Mouse (Mus musculus) gastrocnemius, postnatal 25 days (tissue): ENCODE data around the gene Cdc42. TPM values are rescaled to one million over a fixed set of nuclear protein-coding genes. Genes with fewer than 3 reads are reported as not detected.

Experiments used
- DNase-seq: peaks from one replicate; pipeline ENCODE4 v3.0.0; 2022
- total RNA-seq, 2 experiments: library from RNA; stranded (reverse); gene quantifications; 1 replicate in 1 of 2; 2 replicates in 1 of 2; pipeline ENCODE4 v1.2.3; 2021

Gene Cdc42
- total RNA-seq, 2 experiments from 2014 or later = 159 to 174 TPM

DNA sequence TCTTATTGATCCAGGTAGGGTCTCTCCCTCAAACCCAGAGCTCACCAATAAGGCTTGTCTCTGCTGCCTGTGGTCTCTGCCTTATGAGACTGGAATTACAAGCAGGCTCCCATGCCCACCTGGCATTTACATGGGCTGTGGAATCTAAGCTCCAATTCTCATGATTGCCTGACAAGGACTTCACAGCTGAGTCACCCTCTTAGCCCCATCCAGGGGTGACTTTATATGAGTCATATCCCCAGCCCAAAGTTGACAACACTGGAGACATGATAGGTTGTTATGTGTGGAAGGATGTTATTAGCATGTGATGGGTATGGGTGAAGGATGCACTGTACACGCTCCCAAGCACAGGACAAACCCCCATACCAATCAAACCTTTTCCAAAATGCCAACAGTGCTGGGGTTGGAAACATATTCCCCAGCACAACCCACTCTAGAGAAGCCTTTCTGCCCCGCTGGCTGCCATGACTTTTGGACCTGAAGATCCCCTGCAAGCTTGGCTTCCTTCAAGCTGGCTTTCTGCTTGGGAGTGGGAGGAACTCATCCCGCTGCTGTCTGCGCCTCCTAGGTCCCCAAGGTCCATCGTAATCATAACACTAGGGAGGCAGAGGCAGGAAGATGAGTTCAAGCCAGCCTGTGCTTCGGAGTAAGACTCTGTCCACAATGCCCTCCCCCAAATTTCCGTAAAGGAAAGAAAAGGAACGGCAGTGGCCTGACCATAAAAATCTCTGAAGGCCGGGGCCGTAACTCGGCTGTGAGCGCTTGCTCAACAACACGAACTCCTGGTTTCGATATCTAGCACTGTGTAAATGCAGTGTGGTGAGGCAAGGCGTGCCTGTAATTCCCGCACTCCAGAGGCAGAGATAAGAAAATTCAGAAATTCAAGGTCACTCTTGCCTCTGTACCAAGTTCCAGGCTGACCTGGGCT is 14.3 kb upstream of the Cdc42 start:
- no peak for DNase-seq

- DNase-seq = peak; percentile 52
Observed at GRCm38 (mm10) chr4:137369954-137370750, 12.6 kb upstream of the Cdc42 start.

DNA sequence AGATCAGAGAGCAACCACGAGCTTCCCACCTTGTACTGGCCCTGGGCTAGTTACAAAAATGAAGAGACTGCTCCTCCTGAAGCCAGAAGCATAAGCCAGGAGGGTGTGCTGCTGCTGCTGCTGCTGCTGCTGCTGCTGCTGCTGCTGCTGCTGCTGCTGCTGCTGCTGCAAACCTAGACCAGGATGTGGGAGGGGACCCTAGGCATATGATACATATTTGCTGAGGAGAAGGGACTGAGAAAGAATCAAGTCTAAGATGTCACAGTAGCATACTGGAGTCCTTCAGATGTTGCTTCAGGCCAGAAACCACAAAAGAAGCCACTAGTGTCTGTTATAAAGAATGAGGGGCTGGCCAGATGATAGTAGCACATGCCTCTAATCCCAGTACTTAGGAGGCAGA is 10.7 kb upstream of the Cdc42 start:
- no peak for DNase-seq

GRCm38 (mm10) chr4:137367275-137368088 is 10.0 kb upstream of the Cdc42 start:
- DNase-seq = peak; percentile 69

DNA sequence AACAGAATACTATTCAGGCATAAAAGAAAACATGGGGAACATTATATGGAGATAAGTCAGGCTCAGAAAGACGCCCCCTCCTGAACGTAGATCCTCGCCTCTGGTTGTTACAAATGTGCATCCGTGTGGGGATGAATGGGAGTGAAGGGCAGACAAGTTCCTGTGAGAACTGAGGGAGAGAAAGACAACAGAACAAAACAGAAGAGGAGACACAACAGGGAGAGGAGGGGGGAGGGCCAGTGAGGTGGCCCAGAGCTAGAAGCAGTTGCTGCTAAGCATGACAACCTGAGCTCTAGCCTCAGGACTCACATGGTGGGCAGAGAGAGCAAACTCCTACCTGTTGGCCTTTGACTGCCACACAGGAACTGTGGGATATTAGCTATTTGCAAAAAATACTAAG is 8.6 kb upstream of the Cdc42 start:
- DNase-seq = no peak

- no peak for DNase-seq
Observed at GRCm38 (mm10) chr4:137365356-137366062, 8.0 kb upstream of the Cdc42 start.

DNA sequence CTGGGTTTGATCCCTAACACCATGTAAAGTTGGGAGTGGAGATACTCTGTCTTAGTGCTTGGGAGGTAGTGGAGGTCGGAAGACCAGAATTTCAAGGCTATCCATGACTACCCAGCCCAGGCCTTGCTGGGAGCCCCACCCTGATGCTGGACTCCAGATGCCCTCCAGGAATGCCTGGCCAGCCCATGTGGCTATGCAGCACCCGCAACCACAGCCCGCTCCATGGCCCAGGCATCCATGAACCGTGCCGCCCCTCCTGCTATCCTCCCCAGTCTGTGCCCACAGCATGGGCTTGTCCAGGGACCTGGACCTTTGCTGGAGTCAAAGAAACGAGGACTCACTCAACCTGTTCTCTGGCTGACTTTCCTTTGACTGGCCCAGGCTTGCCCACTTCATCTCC is 7.3 kb upstream of the Cdc42 start:
- no peak for DNase-seq

DNA sequence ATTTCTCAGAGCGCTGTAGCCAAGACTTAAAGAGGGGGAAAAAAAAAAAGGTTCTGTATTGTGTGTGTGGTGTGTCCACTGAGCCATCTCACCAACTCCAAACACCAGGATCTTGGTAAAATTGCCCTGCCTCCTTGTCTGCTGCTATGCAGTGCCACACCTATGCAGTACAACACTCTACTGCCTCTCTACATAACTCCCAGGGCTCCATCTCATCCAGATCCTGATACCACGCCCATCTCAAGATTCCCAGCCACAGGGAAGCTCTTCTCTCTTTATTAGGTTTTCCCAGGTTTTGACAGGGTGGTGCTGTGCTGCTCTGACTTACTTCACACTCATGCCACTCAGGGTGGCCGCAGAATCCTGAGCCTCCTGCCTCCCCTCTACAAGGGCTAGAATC is 3.5 kb upstream of the Cdc42 start:
- no peak for DNase-seq

- no peak for DNase-seq
Observed at GRCm38 (mm10) chr4:137358291-137359002, 927 bp upstream of the Cdc42 start.

DNA sequence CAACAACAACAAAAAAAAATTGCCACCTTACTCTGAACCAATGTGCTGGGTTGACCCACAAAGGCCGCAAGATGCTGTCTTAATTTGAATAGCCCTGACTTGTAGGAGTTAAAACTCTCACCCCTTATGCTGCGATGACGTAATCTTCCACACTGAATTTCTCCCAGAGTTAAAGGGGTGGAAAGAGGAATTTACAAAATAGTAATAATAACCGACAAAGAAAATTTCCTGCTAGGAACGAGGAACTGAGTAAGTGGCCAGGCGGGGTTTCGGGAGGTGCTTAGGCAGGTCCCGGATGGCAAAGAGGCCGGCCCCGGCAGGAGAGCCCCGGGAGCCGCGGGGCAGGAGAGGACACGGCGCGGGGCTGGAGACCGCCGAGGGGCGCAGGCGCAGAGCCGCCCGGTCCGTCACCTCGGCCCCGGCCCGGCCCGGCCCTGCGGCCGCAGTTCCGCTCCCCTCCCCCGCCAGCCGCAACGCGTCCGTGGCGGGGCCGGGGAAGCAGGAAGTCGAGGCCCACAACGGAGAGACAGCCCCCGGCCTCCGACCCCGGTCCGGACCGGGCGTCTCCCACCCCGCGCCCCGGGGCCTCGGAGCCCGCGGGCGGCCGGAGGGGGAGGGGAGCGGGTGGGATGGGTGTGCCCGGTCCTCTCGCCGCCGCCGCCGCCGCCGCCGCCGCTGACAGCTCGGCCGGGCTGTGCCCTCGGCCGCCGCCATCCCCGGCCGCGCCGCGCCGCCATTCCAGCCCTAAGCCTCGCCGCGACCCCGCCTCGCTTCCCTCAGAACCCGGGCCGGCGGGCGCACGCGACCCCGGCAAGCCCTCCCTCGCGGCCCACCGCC is 628 bp downstream of the Cdc42 start:
- peak; percentile 83 for DNase-seq

DNA sequence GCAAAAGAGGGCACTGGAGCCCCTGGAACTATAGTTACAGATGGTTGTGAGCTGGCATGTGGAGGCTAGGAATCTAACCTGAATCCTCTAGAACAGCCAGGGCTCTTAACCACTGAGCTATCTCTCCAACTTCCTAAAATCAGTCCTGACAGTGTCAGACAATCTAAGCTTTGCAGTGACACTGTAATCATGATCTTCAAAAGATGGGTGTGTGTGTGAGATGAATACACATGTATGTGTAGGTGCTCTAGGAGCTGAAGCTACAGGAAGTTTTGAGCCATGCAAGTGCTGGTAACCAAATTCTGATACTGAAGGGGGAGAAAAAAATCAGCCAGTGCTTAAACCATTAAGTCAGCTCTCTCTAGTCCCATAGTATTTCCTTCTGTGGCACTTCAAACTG is 6.9 kb downstream of the Cdc42 start:
- DNase-seq = no peak

DNA sequence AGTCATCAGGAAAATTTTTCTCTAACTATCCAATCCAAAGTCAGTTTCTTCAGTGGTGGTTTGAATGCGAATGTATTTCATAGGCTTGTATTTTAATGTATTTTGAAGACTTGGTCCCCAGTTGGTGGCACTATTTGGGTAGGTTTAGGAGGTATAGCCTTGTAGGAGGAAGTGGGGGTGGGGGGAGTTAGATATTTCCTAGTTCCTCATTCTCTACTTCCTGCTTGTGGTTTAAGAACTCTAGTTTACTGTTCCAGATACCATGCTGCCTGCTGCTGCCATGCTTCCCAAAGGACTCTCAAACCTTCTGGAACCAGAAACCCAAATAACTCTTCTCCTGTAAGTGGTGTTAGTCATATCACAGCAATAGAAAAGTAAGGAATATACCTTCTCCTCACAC is 11.7 kb downstream of the Cdc42 start:
- DNase-seq = no peak

- DNase-seq = no peak
Observed at GRCm38 (mm10) chr4:137345112-137345511, 12.4 kb downstream of the Cdc42 start.

GRCm38 (mm10) chr4:137342816-137343215 is 14.7 kb downstream of the Cdc42 start:
- DNase-seq = no peak

- no peak for DNase-seq
Observed at GRCm38 (mm10) chr4:137339415-137339814, 18.1 kb downstream of the Cdc42 start.

DNA sequence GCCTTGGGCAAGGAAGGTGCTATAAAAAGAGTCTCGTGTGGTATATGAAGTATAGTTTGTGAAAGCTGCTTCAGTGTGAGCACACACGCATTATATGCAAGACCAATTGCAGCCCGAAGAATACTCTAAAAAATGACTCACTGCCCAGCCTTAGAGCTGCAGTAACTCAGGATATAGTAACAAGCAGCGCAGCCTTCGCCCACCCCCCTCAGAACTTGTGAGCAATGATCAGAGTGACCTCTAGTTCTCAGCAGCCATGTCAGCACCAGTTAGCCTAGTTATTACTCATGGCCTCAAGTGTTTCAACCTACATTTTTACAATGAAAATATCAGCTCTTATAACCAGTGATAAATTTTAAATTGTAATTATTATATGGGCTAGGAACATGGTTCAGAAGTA is 21.1 kb downstream of the Cdc42 start:
- no peak for DNase-seq

GRCm38 (mm10) chr4:137332051-137332450 is 25.5 kb downstream of the Cdc42 start:
- no peak for DNase-seq

DNA sequence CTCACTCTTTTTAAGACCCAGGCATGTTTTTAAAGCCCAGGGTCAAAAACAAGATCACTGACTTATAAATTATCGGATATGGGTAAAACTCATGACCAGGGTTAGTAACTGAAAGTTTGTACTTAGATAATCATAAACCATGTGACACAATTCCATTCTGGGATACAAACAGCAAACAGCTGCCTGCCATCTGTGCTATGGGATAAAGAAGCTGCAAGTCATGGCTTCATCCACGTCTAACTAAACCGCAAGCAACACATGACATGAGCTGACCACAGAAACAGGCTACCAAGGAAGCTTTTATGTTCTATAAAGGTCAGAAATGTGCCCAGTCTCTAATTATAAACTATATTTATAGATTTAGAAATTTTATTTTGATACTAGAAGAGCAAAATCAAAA is 31.0 kb downstream of the Cdc42 start:
- DNase-seq = no peak

- no peak for DNase-seq
Observed at GRCm38 (mm10) chr4:137324926-137325325, 32.6 kb downstream of the Cdc42 start.
